Mouse (Mus musculus): ENCODE measurements around the gene Slc16a6. TPM values are rescaled to one million over a fixed set of nuclear protein-coding genes. Genes with fewer than 3 reads are reported as not detected.

Slc16a6 gene
- 10 to 100 TPM; 21.7 to 32.9 TPM for total RNA-seq (2023)

GRCm38 (mm10) chr11:109473171-109474085 is at the start of gene Slc16a6, which contains the start of gene Arsg:
Slc16a6 (minus strand) TSS chr11:109473598.
Arsg (plus strand) TSS chr11:109473374.

GRCm38 (mm10) chr11:109425392-109426271 is 47.8 kb downstream of the Slc16a6 start, which contains the start of gene Amz2:
Amz2 (plus strand) TSS chr11:109425946.

GRCm38 (mm10) chr11:109413617-109414016 is 59.8 kb downstream of the Slc16a6 start, which contains the start of gene 9930022D16Rik:
9930022D16Rik (plus strand) TSS chr11:109413917.

Other genes starting within 250 kb of the Slc16a6 start
- gene Rgs9, start 175.5 kb downstream of the Slc16a6 start, total RNA-seq (2023), result not detected
- gene Gna13, start 110.8 kb downstream of the Slc16a6 start, total RNA-seq (2023), result 100 to 1,000 TPM; 112 to 132 TPM
- under 1 TPM; 0.58 to 0.94 TPM for gene 9930022D16Rik, start 59.7 kb downstream of the Slc16a6 start, total RNA-seq (2023)
- 10 to 100 TPM; 24.7 to 31.2 TPM for gene Amz2, start 47.7 kb downstream of the Slc16a6 start, total RNA-seq (2023)
- gene Arsg, start 224 bp downstream of the Slc16a6 start, total RNA-seq (2023), result 10 to 100 TPM; 12.1 to 12.2 TPM
- gene Wipi1, start 138.4 kb upstream of the Slc16a6 start, total RNA-seq (2023), result 1 to 10 TPM; 8.2 to 9.7 TPM
- 100 to 1,000 TPM; 143 to 159 TPM for gene Prkar1a, start 175.8 kb upstream of the Slc16a6 start, total RNA-seq (2023)
- 1 to 10 TPM; 3.9 to 4.1 TPM for gene Fam20a, start 248.7 kb upstream of the Slc16a6 start, total RNA-seq (2023)

Measured in monocyte, adult 59 days (primary cell).